Mouse (Mus musculus) neural tube, embryonic 14.5 days (tissue): ENCODE results near the gene Fnbp4. TPM values are rescaled to one million over a fixed set of nuclear protein-coding genes. Genes with fewer than 3 reads are reported as not detected.
"Not testable (repeated sequence)": the region's sequence is repeated elsewhere in the genome, so short reads cannot be mapped to it uniquely, and the experiment has no call there.

Experiments
- ATAC-seq: fragments of 200-750 bp; cut with Nextera tagmentation; 2 replicates; pipeline ENCODE4 v1.8.0; 2017; ENCODE audit warnings: low read depth, mild to moderate bottlenecking, moderate TSS enrichment, moderate library complexity
- H3K27ac ChIP-seq: fragments of 300-500 bp; sonication (generic); 2 replicates; pipeline ENCODE4 v1.5.1; 2014; ENCODE audit warnings: low read depth, mild to moderate bottlenecking, control low read depth, low read length, moderate library complexity, mixed read lengths
- H3K27me3 ChIP-seq: fragments of 300-500 bp; sonication (generic); 2 replicates; pipeline ENCODE4 v1.6.1; 2014; ENCODE audit warnings: low read length; ENCODE audit not compliant: control insufficient read depth, insufficient read depth
- H3K36me3 ChIP-seq: fragments of 300-500 bp; sonication (generic); 2 replicates; pipeline ENCODE4 v1.6.1; 2014; ENCODE audit warnings: low read length, mixed read lengths; ENCODE audit not compliant: control insufficient read depth, insufficient read depth
- H3K4me1 ChIP-seq: fragments of 300-500 bp; sonication (generic); 2 replicates; pipeline ENCODE4 v1.6.1; 2014; ENCODE audit warnings: low read length; ENCODE audit not compliant: control insufficient read depth, insufficient read depth
- H3K4me2 ChIP-seq: fragments of 300-500 bp; sonication (generic); 2 replicates; pipeline ENCODE4 v1.6.1; 2014; ENCODE audit warnings: mild to moderate bottlenecking, low read depth, low read length, control low read depth
- H3K4me3 ChIP-seq: fragments of 300-500 bp; sonication (generic); 2 replicates; pipeline ENCODE4 v1.5.1; 2014; ENCODE audit warnings: low read depth, low read length, control low read depth, mixed read lengths
- H3K9ac ChIP-seq: fragments of 300-500 bp; sonication (generic); replicated peaks from 2 replicates; pipeline ENCODE4 v1.6.1; 2014; ENCODE audit warnings: low read depth, mild to moderate bottlenecking, control low read depth, low read length, mixed read lengths
- H3K9me3 ChIP-seq: fragments of 300-500 bp; sonication (generic); 2 replicates; pipeline ENCODE4 v1.6.1; 2016; ENCODE audit warnings: low read length; ENCODE audit not compliant: control insufficient read depth
- WGBS: fragments of 180-500 bp; shearing (Covaris S2); extraction: QIAGEN DNeasy Blood & Tissue Kit; methylation state at CpG from one replicate; pipeline ENCODE4 v1.1.7; 2014; 5-methylcytosine and 5-hydroxymethylcytosine counted together
- polyA plus RNA-seq: library from polyadenylated mRNA; unstranded; fragments of >200 nt; fragmentation: Nextera tagmentation; extraction: Ambion mirVana; gene quantifications from 2 replicates; pipeline ENCODE4 v1.2.1, GENCODE M21; 2014

Fnbp4 gene
- polyA plus RNA-seq, 1 experiment from 2014 or later, result 110 TPM

- H3K27me3 ChIP-seq, result no peaks in the 10 kb centered on the region
- no peak for ATAC-seq
- no peaks in the 10 kb centered on the region for H3K36me3 ChIP-seq
- no peak overlapping the region for H3K9ac ChIP-seq
- WGBS, result 89% methylated on average over 2 of the region's 2 CpGs
- no peak overlapping the region for H3K4me2 ChIP-seq
- no peak overlapping the region for H3K4me3 ChIP-seq
- H3K27ac ChIP-seq, result no peak overlapping the region
- H3K4me1 ChIP-seq, result no peaks in the 10 kb centered on the region
- H3K9me3 ChIP-seq, result no peaks in the 10 kb centered on the region
These were observed 70.1 kb downstream of the Fnbp4 start for GRCm38 (mm10) chr2:90815266-90815665.

DNA sequence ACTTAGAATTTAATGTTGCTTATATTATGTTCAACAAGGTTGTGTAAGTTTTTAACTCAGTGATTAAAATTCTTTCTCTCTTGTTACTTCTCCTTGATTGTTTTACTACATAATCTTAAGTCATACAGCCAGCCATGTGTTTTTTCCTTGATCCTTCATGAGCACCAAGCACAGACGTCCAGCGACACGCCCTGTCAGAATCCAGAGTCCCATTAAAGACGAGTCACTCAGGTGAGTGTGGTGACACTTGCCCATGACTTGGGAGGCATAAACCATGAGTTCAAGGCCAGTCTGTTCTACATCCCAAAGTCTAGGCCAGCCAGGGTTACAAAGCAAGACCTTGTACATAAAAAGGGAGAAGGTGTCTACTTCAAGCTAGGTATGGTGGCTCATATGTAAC lies 71.0 kb downstream of the Fnbp4 start:
- Histone ChIP-seq H3K4me1 (no peaks in the 10 kb centered on the region), H3K27ac (no peak overlapping the region), H3K4me2 (no peak overlapping the region), H3K4me3 (no peak overlapping the region), H3K27me3 (no peaks in the 10 kb centered on the region), H3K36me3 (no peaks in the 10 kb centered on the region), H3K9ac (no peak overlapping the region), H3K9me3 (no peaks in the 10 kb centered on the region)
- WGBS, result 83% methylated on average over 4 of the region's 4 CpGs
- no peak for ATAC-seq

DNA sequence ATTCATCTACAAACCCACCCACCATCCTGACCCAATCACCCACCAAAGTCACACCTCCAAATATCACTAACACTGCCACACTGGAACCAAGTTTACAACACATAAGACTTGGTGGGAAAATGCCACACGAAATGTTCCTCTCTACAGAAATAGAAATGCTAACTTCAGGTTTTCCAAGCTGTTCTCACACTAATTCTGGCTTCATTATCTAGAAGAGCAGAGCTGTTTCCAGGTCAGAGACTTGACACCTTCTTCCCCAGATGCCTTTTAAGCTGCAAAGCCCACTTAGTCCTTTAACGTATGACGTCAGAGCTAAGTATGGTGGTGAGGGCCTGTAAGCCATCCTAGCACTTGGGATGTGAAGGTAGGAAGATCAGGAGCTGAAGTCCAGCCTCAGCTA lies 73.5 kb downstream of the Fnbp4 start:
- H3K36me3 ChIP-seq, result no peaks in the 10 kb centered on the region

GRCm38 (mm10) chr2:90820894-90821293 lies 75.7 kb downstream of the Fnbp4 start:
- no peaks in the 10 kb centered on the region for H3K9me3 ChIP-seq
- no peak for ATAC-seq
- H3K9ac ChIP-seq, result no peak overlapping the region
- no peaks in the 10 kb centered on the region for H3K36me3 ChIP-seq
- no peak overlapping the region for H3K4me2 ChIP-seq
- no peaks in the 10 kb centered on the region for H3K27me3 ChIP-seq
- 86% methylated on average over 3 of the region's 3 CpGs for WGBS
- no peak overlapping the region for H3K27ac ChIP-seq
- H3K4me1 ChIP-seq, result no peaks in the 10 kb centered on the region
- H3K4me3 ChIP-seq, result no peak overlapping the region

More for the DNA sequence above, 73.5 kb downstream of the Fnbp4 start:
- Histone ChIP-seq H3K4me3 (no peak overlapping the region), H3K27me3 (no peaks in the 10 kb centered on the region), H3K27ac (no peak overlapping the region), H3K9ac (no peak overlapping the region), H3K4me1 (no peaks in the 10 kb centered on the region), H3K9me3 (no peaks in the 10 kb centered on the region), H3K4me2 (no peak overlapping the region)
- no peak for ATAC-seq
- WGBS, result 94% methylated on average over 3 of the region's 3 CpGs

GRCm38 (mm10) chr2:90822978-90823377 lies 77.8 kb downstream of the Fnbp4 start:
- Histone ChIP-seq H3K4me1 (no peaks in the 10 kb centered on the region), H3K36me3 (no peaks in the 10 kb centered on the region), H3K4me2 (no peak overlapping the region), H3K27ac (no peak overlapping the region), H3K9me3 (no peaks in the 10 kb centered on the region), H3K4me3 (no peak overlapping the region), H3K27me3 (no peaks in the 10 kb centered on the region), H3K9ac (no peak overlapping the region)
- 86% methylated on average over 2 of the region's 2 CpGs for WGBS
- no peak for ATAC-seq

DNA sequence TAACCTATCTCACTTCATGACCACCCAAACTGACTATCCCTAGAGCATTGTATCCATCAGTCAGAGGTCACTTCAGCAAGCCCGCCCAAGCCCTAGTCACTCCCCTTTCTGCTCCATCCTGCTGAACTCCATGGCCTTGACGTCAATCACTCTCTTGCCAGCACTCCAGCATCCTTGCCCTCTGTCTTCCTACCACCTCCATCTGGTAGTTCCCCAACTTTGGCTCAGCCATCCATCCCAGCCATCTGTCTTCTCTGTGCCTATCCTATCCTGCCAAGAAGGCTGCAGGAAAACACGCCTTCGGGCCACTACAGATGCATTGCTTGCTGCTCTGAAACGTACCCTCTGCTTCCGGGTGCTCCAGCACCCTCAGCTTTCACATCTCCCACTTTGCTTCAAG lies 78.6 kb downstream of the Fnbp4 start:
- Histone ChIP-seq H3K4me3 (no peak overlapping the region), H3K36me3 (no peaks in the 10 kb centered on the region), H3K9ac (no peak overlapping the region), H3K4me2 (no peak overlapping the region), H3K9me3 (no peaks in the 10 kb centered on the region), H3K4me1 (no peaks in the 10 kb centered on the region), H3K27me3 (no peaks in the 10 kb centered on the region), H3K27ac (no peak overlapping the region)
- ATAC-seq, result no peak
- 86% methylated on average over 6 of the region's 6 CpGs for WGBS

GRCm38 (mm10) chr2:90824528-90824927 lies 79.4 kb downstream of the Fnbp4 start:
- ATAC-seq, H3K36me3 ChIP-seq, H3K9me3 ChIP-seq, H3K27me3 ChIP-seq, H3K4me1 ChIP-seq, H3K4me2 ChIP-seq, H3K9ac ChIP-seq, H3K4me3 ChIP-seq, H3K27ac ChIP-seq: not testable (repeated sequence)
- WGBS, result 50% methylated on average over 10 of the region's 10 CpGs

GRCm38 (mm10) chr2:90825515-90826172 lies 80.5 kb downstream of the Fnbp4 start:
- H3K4me2 ChIP-seq, result no peak overlapping the region
- 88% methylated on average over 11 of the region's 11 CpGs for WGBS
- ATAC-seq, result no peak
- no peaks in the 10 kb centered on the region for H3K36me3 ChIP-seq
- no peaks in the 10 kb centered on the region for H3K27me3 ChIP-seq
- H3K9me3 ChIP-seq, result no peaks in the 10 kb centered on the region
- no peak overlapping the region for H3K4me3 ChIP-seq
- H3K4me1 ChIP-seq, result no peaks in the 10 kb centered on the region
- H3K9ac ChIP-seq, result no peak overlapping the region
- H3K27ac ChIP-seq, result no peak overlapping the region

DNA sequence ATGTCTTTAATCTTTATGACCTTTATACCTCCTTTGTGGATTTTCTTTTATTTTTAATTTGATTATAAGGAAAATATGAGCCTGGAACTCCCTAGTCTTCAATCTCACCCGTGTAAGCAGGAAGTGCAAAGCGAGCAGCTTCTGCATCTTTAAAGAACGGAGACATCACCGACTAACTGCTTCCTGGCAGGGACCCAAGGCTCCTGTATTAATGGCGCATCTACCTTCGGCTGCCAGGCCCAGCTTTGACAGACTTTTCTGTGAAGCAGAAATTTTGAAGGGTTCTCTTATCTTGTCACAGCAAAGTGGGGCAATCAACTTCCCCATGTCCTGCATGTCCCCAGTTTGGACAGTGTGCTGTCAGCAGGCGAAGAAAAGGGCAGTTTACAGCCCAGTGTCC lies 83.6 kb downstream of the Fnbp4 start:
- H3K9ac ChIP-seq, result no peak overlapping the region
- no peaks in the 10 kb centered on the region for H3K36me3 ChIP-seq
- no peaks in the 10 kb centered on the region for H3K9me3 ChIP-seq
- no peaks in the 10 kb centered on the region for H3K27me3 ChIP-seq
- no peak overlapping the region for H3K4me2 ChIP-seq
- no peak overlapping the region for H3K4me3 ChIP-seq
- no peaks in the 10 kb centered on the region for H3K4me1 ChIP-seq
- ATAC-seq, result no peak
- 73% methylated on average over 7 of the region's 7 CpGs for WGBS
- no peak overlapping the region for H3K27ac ChIP-seq
